Mouse (Mus musculus): ENCODE results near the gene Maea.
"Not testable (repeated sequence)": the region's sequence is repeated elsewhere in the genome, so short reads cannot be mapped to it uniquely, and the experiment has no call there.

Maea gene

DNA sequence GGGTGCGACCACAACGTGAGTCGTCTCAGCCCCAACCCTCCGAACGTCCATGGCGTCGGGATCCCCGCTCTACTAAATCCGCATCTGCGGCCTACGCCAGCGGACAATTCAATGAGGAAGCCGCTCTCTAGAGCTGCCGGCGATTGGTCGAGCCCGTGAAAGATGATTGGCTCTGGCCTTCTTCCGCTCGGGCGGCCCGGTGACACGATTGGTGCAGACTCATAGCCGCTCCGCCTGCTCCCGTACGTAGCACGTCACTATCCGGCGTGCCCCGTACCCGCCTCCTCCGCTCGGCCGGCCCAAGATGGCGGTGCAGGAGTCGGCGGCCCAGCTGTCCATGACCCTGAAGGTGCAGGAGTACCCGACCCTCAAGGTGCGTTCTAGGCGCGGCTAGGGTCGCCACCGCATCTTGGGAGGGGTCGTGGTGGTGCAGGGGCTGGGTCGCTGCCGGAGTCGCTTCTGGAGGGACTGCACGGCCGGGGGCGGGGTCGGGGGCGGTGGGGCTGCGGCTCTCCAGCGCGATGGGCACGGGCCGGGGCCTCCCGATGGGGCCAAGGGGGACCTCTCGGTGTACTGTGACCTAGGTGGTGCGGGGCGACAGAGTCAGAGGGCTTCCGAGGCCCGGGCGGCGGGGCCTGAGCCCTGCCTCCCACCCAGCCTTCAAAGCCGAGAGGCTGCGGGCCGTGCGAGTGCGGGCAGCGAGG is at the start of gene Maea:
Gene Maea, plus strand, starts transcription at position 237 of the 704 bp plus-strand sequence.
- DNase-seq = peak; percentile 96

GRCm38 (mm10) chr5:33293796-33294430 is 41.4 kb upstream of the Maea start:
- DNase-seq = no peak

GRCm38 (mm10) chr5:33297164-33297563 is 38.1 kb upstream of the Maea start:
- no peak for DNase-seq

DNA sequence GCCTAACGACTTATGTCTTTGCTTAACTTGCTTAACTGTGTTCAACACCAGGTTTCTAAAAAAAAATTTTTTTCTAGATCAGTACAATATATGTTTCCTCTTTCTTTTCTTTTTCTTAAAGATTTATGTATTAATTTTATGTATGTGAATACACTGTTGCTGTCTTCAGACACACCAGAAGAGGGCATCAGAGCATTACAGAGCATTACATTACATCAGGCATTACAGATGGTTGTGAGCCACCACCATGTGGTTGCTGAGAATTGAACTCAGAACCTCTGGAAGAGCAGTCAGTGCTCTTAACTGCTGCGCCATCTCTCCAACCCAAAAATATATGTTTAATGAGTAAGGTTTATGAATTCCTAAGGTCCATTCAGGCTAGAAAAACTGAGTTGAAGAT is 33.5 kb upstream of the Maea start:
- DNase-seq = no peak

- no peak for DNase-seq
Observed at GRCm38 (mm10) chr5:33310704-33311462, 24.4 kb upstream of the Maea start.

DNA sequence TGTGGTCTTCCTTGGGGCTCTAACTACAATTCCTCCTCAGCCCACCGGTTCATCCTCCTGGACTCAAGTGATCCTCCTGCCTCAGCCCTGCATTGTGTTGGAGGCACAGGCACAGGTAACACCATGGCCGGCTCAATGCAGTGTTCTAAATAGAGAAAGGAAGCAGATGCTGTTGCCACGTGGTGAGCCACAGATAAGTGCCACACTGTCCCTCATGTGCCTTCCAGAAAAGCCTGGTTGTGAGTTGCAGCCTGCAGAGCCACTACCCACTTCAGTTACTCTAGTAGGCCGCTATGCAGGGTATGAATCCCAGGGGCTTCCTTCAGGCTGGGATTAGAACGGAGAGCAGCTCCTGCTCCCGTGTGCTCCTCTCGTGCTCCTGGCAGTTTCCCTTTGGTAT is 23.1 kb upstream of the Maea start:
- no peak for DNase-seq

- DNase-seq = no peak
Observed at GRCm38 (mm10) chr5:33324491-33324890, 10.8 kb upstream of the Maea start.

DNA sequence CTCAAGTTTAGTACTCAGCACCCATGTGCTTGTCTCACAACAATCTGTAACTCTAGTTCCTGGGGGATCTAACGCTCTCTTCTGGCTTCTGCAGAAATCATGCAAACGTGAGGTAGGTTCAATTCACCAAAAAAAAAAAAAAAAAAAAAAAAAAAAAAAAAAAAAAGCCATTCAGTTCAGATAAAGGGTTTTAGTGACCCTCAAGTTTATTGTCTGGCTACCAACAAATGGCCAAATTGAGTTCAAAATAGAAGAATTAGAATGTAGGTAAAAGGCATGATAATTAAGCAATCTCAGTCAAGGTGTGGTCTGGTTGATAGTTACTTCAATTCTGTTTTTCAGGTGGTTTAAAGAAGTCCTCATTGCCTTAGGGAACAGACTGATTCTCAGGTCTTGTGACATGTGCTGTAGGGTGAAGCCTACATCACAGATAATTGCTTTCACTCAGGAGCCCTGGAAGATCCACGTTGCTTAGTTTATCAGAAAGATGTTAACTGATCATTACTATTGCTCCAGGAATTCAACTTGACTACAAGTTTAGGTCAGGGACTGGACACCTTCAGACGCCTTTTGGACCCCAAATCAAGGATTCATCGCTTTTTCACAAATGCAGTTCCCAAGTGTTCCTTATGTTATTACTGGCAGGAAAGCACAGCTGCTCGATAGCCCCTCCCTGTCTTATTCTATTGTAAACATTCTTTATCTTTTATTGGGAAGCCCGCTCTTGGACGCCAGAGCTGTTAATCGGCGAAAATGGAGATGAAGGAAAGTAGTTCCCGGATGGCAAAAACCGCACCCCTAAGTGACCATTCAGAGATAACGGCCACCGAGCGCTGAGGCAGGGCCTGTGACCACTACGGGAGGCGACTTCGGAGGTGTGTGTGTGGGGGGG is 682 bp upstream of the Maea start:
- no peak for DNase-seq

- DNase-seq = peak; percentile 31
Observed at GRCm38 (mm10) chr5:33335977-33336360, 660 bp downstream of the Maea start.

DNA sequence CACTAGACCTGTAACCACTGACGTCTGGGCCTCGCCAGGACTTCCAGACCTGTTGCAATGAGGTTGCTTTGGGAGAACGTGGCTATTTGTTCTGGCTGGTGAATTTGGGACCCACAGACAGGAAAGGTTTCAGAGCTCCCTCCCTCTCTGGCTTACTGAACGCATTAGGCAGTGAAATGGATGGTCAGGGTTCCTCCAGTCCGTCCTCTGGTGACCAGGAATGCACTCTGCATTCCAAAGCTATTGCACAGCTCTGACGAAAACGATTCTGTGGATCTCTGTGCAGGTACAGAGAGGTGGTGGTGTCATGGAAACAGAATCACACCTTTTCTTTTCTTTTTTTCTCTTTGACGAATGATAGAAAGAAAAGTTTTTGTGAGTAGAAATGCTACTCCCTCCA is 1.9 kb downstream of the Maea start:
- no peak for DNase-seq

- DNase-seq = no peak
Observed at GRCm38 (mm10) chr5:33341165-33341564, 5.9 kb downstream of the Maea start.

DNA sequence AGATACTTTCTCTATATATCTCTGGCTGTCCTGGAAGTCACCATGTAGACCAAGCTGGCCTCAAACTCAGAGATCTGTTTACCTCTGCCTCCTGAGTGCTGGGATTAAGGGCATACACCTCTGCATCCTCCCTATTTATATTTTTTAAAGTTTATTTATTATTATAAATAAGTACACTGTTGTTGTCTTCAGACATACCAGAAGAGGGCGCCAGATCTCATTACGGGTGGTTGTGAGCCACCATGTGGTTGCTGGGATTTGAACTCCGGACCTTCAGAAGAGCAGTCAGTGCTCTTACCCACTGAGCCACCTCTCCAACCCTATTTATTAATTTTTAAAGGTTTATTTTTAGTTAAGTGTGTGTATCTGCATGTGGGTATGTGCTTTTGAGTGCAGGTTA is 6.9 kb downstream of the Maea start:
- DNase-seq = not testable (repeated sequence)

DNA sequence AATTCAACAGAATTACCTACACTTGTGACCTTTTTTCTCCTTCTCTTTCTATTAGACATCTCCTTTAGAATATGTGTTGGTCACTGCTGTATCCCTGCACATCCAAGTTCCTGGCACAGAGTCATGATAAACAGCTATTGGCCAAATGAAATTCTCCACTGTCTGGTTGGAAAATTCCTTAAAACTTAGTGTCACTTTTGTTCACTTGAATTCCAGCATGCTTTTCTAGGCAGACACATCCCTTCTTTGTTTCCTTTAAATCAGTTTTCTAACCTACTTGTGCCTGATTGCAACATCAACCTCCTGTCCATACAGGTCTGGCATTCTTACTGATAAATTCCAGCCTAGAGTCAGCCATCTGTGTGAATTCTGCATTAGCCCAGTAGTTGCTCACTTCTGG is 7.5 kb downstream of the Maea start:
- DNase-seq = no peak

DNA sequence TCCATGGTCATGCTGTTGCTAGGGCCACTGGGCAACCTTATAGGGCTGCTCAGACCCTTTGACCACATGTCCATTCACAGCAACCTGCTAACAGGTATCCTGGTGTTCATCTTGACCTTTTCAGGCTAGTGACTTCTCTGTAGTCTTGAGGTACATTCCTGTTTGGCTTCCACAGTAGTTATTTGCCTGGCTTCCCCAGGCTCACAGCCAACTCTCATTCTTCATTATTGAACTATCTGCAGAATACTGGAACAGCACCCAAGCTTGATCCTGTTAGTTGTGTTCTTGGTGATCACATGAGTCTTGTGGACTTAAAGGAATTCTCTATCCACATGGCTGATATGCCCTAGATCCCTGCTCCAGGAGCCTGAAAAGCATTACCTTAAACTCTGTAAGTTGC is 8.3 kb downstream of the Maea start:
- no peak for DNase-seq

DNA sequence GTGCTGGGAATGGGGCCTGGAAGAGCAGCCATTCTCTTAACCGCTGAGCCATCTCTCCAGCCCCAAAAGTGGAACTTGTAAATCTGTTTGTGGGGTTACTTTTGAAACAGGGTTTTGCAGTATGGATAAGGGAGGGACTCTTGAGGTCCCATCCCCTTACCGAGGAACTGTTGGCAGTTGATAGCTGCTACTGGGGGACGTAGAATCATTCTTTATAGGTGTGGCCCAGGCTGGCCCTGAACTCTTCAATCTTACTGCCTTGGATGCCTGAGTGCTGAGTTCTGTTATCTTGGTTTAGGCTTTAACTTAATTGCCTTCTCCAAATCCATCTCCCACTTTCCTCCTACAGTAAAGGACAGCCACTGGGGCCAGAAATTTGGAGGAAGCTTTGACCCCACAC is 8.8 kb downstream of the Maea start:
- DNase-seq = no peak

GRCm38 (mm10) chr5:33347620-33348019 is 12.3 kb downstream of the Maea start:
- DNase-seq = no peak

- DNase-seq = no peak
Observed at GRCm38 (mm10) chr5:33349205-33349604, 13.9 kb downstream of the Maea start.

DNA sequence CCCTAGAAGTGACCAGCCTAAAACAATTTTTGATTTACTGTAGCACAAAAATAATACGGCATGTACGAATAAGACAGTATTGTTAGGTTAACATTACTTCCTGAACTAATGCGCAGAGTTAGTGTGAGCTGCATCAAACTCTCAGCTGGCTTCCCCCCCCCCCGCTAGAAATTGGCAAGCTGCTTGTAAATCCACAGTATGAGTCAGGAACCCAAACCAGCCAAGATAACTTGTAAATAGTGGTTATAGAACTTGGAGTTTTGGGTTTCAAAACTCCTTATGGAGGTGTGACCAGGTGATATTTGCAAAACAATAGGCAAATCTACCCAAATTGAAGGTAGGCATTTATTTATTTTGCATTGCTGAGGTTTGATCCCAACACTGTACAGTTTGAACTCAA is 14.4 kb downstream of the Maea start:
- no peak for DNase-seq

DNA sequence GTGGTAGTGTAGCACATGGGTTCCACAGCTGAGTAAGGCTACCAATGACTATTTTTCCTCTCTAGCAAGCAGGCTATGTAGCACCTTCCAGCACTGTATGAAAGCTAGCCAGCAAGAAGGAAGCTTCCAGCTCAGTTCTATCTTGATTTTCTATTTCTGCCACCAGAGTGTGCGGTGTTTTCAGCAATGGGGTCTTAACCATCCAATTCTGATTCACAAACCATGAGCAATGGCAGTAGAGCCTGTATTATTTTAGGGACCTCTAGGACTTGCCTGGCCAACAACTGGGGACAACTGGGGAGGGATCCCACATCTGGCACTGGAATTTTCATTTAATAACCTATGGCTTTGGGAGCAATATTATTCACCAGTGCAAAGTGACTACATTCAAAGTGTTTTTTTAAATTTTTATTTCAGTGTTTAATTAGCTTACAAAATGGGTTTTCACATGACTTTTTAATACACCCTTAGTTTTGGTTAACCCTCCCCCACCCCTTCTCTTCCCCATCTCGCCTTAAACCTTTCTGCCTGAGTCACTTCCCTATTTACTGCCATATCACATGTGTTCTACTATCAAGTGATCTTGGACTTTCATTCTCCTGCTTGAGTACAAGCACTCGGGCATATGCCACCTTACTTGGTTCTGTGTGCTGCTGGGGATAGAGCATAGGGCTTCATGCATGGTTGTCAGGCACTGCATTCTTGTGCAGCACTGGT is 16.4 kb downstream of the Maea start:
- no peak for DNase-seq

DNA sequence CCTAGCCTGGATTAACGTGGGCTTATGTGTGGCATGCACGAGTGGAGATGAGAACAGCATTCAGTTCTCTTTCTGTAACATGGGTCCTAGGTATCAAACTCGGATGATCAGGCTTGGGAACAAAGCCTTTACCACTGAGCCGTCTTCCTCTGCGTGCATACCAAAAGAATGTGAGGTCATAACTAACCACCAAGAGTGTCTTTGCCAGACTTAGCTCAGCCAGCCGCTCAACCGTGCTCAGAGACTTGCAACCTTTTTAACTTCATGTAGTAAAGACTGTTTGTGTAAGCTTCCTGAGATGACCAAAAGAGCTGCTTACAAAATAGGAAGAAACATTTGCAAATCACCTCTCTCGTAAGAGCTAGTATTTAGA is 16.9 kb downstream of the Maea start:
- no peak for DNase-seq

GRCm38 (mm10) chr5:33353011-33353410 is 17.7 kb downstream of the Maea start:
- no peak for DNase-seq

- no peak for DNase-seq
Observed at GRCm38 (mm10) chr5:33357494-33357893, 22.2 kb downstream of the Maea start.
